Mouse (Mus musculus) erythroblast, adult 5-6 weeks (primary cell): Measurements from ENCODE around the gene Pdgfd. TPM values are rescaled to one million over a fixed set of nuclear protein-coding genes. Genes with fewer than 3 reads are reported as not detected.
"Not testable (repeated sequence)": the region's sequence is repeated elsewhere in the genome, so short reads cannot be mapped to it uniquely, and the experiment has no call there.

ENCODE experiments used
- ATAC-seq: replicated peaks from 2 replicates; pipeline ENCODE4 v1.8.0; 2016; ENCODE audit warnings: moderate number of reproducible peaks, mild to moderate bottlenecking, moderate TSS enrichment, inconsistent platforms; ENCODE audit not compliant: poor library complexity, low FRiP score, severe bottlenecking
- total RNA-seq, 2 experiments: library from RNA; stranded (forward) in 1 of 2; stranded (reverse) in 1 of 2; fragments of 150-400 nt in 1 of 2; fragments of 200-764, 138-1000 nt in 1 of 2; gene quantifications; 2 replicates each; pipeline versions ENCODE4 v1.2.3 to v1.2.4; 2015 to 2017; ENCODE audit warnings: low replicate concordance in 2 of 2

Pdgfd gene
- 0.38 and 0.63 TPM in 2 replicates for total RNA-seq (2015; ENCODE audit: low replicate concordance)
- 0.85 and 2.8 TPM in 2 replicates for total RNA-seq (2017; ENCODE audit: low replicate concordance)

- ATAC-seq, result peak; percentile 91
Observed at GRCm38 (mm10) chr9:6168391-6169037, at the start of gene Pdgfd. Pdgfd (plus strand) TSS chr9:6168584.

GRCm38 (mm10) chr9:6169038-6169431 lies 651 bp downstream of the Pdgfd start:
- peak; percentile 78 for ATAC-seq

GRCm38 (mm10) chr9:6170962-6171361 lies 2.6 kb downstream of the Pdgfd start:
- ATAC-seq, result no peak

- no peak for ATAC-seq
Observed at GRCm38 (mm10) chr9:6173276-6173675, 4.9 kb downstream of the Pdgfd start.

GRCm38 (mm10) chr9:6175731-6176130 lies 7.3 kb downstream of the Pdgfd start:
- ATAC-seq, result no peak

- ATAC-seq, result no peak
Observed at GRCm38 (mm10) chr9:6182307-6182923, 14.0 kb downstream of the Pdgfd start.

- no peak for ATAC-seq
Observed at GRCm38 (mm10) chr9:6187955-6188354, 19.6 kb downstream of the Pdgfd start.

- ATAC-seq, result no peak
Observed at GRCm38 (mm10) chr9:6193352-6193751, 25.0 kb downstream of the Pdgfd start.

- no peak for ATAC-seq
Observed at GRCm38 (mm10) chr9:6212862-6213261, 44.5 kb downstream of the Pdgfd start.

- no peak for ATAC-seq
Observed at GRCm38 (mm10) chr9:6217505-6217904, 49.1 kb downstream of the Pdgfd start.

- not testable (repeated sequence) for ATAC-seq
Observed at GRCm38 (mm10) chr9:6235982-6236381, 67.6 kb downstream of the Pdgfd start.

- ATAC-seq, result no peak
Observed at GRCm38 (mm10) chr9:6250320-6250719, 81.9 kb downstream of the Pdgfd start.

- no peak for ATAC-seq
Observed at GRCm38 (mm10) chr9:6251990-6252389, 83.6 kb downstream of the Pdgfd start.

- no peak for ATAC-seq
Observed at GRCm38 (mm10) chr9:6257072-6257471, 88.7 kb downstream of the Pdgfd start.

GRCm38 (mm10) chr9:6264820-6265219 lies 96.4 kb downstream of the Pdgfd start:
- no peak for ATAC-seq

- ATAC-seq, result no peak
Observed at GRCm38 (mm10) chr9:6269796-6270280, 101.5 kb downstream of the Pdgfd start, which contains the start of gene Ddi1. Ddi1 (minus strand) TSS chr9:6269846.

- ATAC-seq, result no peak
Observed at GRCm38 (mm10) chr9:6276395-6276794, 108.0 kb downstream of the Pdgfd start.

GRCm38 (mm10) chr9:6277526-6277925 lies 109.1 kb downstream of the Pdgfd start:
- no peak for ATAC-seq

- ATAC-seq, result no peak
Observed at GRCm38 (mm10) chr9:6286770-6287169, 118.4 kb downstream of the Pdgfd start.

GRCm38 (mm10) chr9:6289211-6289696 lies 120.9 kb downstream of the Pdgfd start:
- no peak for ATAC-seq

- no peak for ATAC-seq
Observed at GRCm38 (mm10) chr9:6298547-6298946, 130.2 kb downstream of the Pdgfd start.
